Mouse (Mus musculus) heart, embryonic 11.5 days (tissue): ENCODE measurements around the gene Map3k14. TPM values are rescaled to one million over a fixed set of nuclear protein-coding genes. Genes with fewer than 3 reads are reported as not detected.
"Not testable (repeated sequence)": the region's sequence is repeated elsewhere in the genome, so short reads cannot be mapped to it uniquely, and the experiment has no call there.

Source experiments
- ATAC-seq: fragments of 200-750 bp; cut with Nextera tagmentation; replicated peaks from 2 replicates; pipeline ENCODE4 v1.8.0; 2017; ENCODE audit warnings: moderate library complexity; ENCODE audit not compliant: insufficient number of reproducible peaks, low FRiP score, low TSS enrichment
- H3K27ac ChIP-seq: fragments of 300-500 bp; sonication (generic); 2 replicates; pipeline ENCODE4 v1.5.1; 2014; ENCODE audit warnings: mild to moderate bottlenecking, low read depth, low read length
- H3K27me3 ChIP-seq: fragments of 300-500 bp; sonication (generic); 2 replicates; pipeline ENCODE4 v1.6.1; 2014; ENCODE audit warnings: mild to moderate bottlenecking, low read length, mixed read lengths; ENCODE audit not compliant: control insufficient read depth, insufficient read depth
- H3K36me3 ChIP-seq: fragments of 300-500 bp; sonication (generic); 2 replicates; pipeline ENCODE4 v1.6.1; 2014; ENCODE audit warnings: mild to moderate bottlenecking, low read length, moderate library complexity, mixed read lengths; ENCODE audit not compliant: control insufficient read depth, insufficient read depth
- H3K4me1 ChIP-seq: fragments of 300-500 bp; sonication (generic); 2 replicates; pipeline ENCODE4 v1.6.1; 2014; ENCODE audit warnings: low read length; ENCODE audit not compliant: control insufficient read depth, insufficient read depth
- H3K4me2 ChIP-seq: fragments of 300-500 bp; sonication (generic); 2 replicates; pipeline ENCODE4 v1.6.1; 2014; ENCODE audit warnings: mild to moderate bottlenecking, moderate library complexity
- H3K4me3 ChIP-seq: fragments of 300-500 bp; sonication (generic); 2 replicates; pipeline ENCODE4 v1.5.1; 2014; ENCODE audit warnings: low read depth, low read length
- H3K9ac ChIP-seq: fragments of 300-500 bp; sonication (generic); 2 replicates; pipeline ENCODE4 v1.6.1; 2014; ENCODE audit warnings: mild to moderate bottlenecking, low read depth, low read length, moderate library complexity
- H3K9me3 ChIP-seq: fragments of 300-500 bp; sonication (generic); replicated peaks from 2 replicates; pipeline ENCODE4 v1.6.1; 2016; ENCODE audit warnings: low read length; ENCODE audit not compliant: control insufficient read depth
- WGBS: fragments of 180-500 bp; shearing (Covaris S2); extraction: QIAGEN DNeasy Blood & Tissue Kit; methylation state at CpG from one replicate; pipeline ENCODE4 v1.1.7; 2014; ENCODE audit not compliant: insufficient replicate concordance; 5-methylcytosine and 5-hydroxymethylcytosine counted together
- polyA plus RNA-seq: library from polyadenylated mRNA; unstranded; fragments of >200 nt; fragmentation: Nextera tagmentation; extraction: Ambion mirVana; gene quantifications from 2 replicates; pipeline ENCODE4 v1.2.1, GENCODE M21; 2014

Gene Map3k14
- polyA plus RNA-seq, 1 experiment from 2014 or later = 1.4 TPM

DNA sequence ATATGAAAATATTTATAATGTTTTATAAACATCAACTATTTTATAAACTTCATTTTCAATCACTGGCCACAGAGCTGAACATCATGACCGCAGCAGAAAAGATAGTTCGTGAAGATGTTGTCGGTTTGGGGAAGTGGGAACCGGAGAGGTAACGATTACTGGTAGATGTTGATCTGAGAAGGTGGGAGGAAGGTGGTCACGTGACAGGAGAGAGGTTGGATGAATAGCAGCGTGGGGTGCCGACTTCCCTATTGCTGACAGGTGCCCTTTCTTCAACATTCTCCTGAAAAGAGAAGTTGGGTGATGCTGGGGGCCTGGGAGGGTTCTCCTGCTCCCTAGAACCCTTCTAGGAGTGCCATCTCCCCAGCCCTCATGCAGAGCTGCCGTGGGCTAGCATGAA is 37.3 kb upstream of the Map3k14 start:
- H3K36me3 ChIP-seq = no peaks in the 10 kb centered on the region
- no peaks in the 10 kb centered on the region for H3K27me3 ChIP-seq
- no peaks in the 10 kb centered on the region for H3K9me3 ChIP-seq
- H3K4me1 ChIP-seq = no peaks in the 10 kb centered on the region
- no peak overlapping the region for H3K4me3 ChIP-seq
- no peak overlapping the region for H3K9ac ChIP-seq
- ATAC-seq = no peak
- H3K4me2 ChIP-seq = no peak overlapping the region
- 79% methylated on average over 9 of the region's 9 CpGs for WGBS
- no peak overlapping the region for H3K27ac ChIP-seq

DNA sequence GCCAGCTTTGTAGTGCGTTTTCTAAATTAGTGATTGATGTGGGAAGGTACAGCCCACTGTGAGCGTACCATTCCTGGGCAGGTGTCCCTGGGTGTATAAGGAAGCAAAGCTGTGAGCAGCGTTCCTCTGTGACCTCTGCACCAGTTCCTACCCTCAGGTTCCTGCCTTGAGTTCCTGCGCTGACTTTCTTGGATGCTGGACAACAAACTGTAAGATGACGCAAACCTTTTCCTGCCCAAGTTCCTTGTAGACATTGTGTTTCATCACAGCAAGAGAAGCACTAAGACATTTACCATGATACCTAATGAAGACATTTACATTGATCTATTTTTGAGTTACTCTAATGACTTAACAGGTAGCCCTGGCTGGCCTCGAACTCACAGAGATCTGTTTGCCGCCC is 27.5 kb upstream of the Map3k14 start:
- 82% methylated on average over 7 of the region's 7 CpGs for WGBS
- no peak overlapping the region for H3K4me3 ChIP-seq
- H3K27ac ChIP-seq = no peak overlapping the region
- no peaks in the 10 kb centered on the region for H3K27me3 ChIP-seq
- H3K4me1 ChIP-seq = peaks cover 6% of the 10 kb centered on the region; the same call in 1 of the 2 replicates
- H3K9ac ChIP-seq = no peak overlapping the region
- H3K4me2 ChIP-seq = no peak overlapping the region
- no peak for ATAC-seq
- no peaks in the 10 kb centered on the region for H3K36me3 ChIP-seq
- H3K9me3 ChIP-seq = no peaks in the 10 kb centered on the region

DNA sequence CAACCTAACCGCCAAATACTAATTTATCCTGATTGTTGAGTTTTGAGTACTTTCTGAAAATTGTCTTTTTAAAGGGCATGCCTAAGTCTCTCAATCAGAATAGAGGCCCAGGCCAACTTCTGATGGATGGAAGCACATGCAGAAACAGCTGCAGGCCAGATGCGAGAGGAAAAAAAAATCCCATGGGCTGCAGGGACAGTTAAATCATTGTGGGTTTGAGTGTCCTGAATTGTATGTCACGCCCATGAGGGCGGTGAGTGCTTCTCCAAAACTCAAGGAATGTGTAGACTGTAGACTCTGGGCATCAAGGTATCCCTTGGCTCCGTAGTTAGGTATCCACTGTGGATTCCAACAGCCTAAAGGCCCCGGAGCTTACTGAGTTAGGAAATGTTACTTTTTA is 26.8 kb upstream of the Map3k14 start:
- H3K36me3 ChIP-seq = no peaks in the 10 kb centered on the region
- no peak for ATAC-seq
- no peak overlapping the region for H3K4me2 ChIP-seq
- no peak overlapping the region for H3K9ac ChIP-seq
- no peak overlapping the region for H3K4me3 ChIP-seq
- 84% methylated on average over 6 of the region's 6 CpGs for WGBS
- H3K27me3 ChIP-seq = no peaks in the 10 kb centered on the region
- no peak overlapping the region for H3K27ac ChIP-seq
- H3K9me3 ChIP-seq = no peaks in the 10 kb centered on the region
- H3K4me1 ChIP-seq = peaks cover 6% of the 10 kb centered on the region; the same call in 1 of the 2 replicates

GRCm38 (mm10) chr11:103292890-103293287 is 25.6 kb upstream of the Map3k14 start:
- no peaks in the 10 kb centered on the region for H3K27me3 ChIP-seq

GRCm38 (mm10) chr11:103292152-103292889 is 25.0 kb upstream of the Map3k14 start:
- no peaks in the 10 kb centered on the region for H3K36me3 ChIP-seq
- peak overlapping the region; percentile 12 for H3K4me2 ChIP-seq
- no peak overlapping the region for H3K9ac ChIP-seq
- H3K27ac ChIP-seq = no peak overlapping the region
- no peak overlapping the region for H3K4me3 ChIP-seq
- ATAC-seq = no peak
- peaks cover 6% of the 10 kb centered on the region for H3K4me1 ChIP-seq
- WGBS = 15% methylated on average over 14 of the region's 14 CpGs
- no peaks in the 10 kb centered on the region for H3K9me3 ChIP-seq
- H3K27me3 ChIP-seq = no peaks in the 10 kb centered on the region

More at GRCm38 (mm10) chr11:103292890-103293287, 25.6 kb upstream of the Map3k14 start:
- Histone ChIP-seq H3K9me3 (no peaks in the 10 kb centered on the region), H3K9ac (no peak overlapping the region), H3K4me2 (no peak overlapping the region), H3K27ac (no peak overlapping the region), H3K4me3 (no peak overlapping the region), H3K36me3 (no peaks in the 10 kb centered on the region), H3K4me1 (peaks cover 6% of the 10 kb centered on the region)
- ATAC-seq = no peak
- 76% methylated on average over 5 of the region's 5 CpGs for WGBS

GRCm38 (mm10) chr11:103290841-103291240 is 23.6 kb upstream of the Map3k14 start:
- H3K36me3 ChIP-seq, H3K4me3 ChIP-seq, H3K4me1 ChIP-seq, H3K27ac ChIP-seq, H3K4me2 ChIP-seq, ATAC-seq, H3K9ac ChIP-seq, H3K27me3 ChIP-seq, H3K9me3 ChIP-seq: not testable (repeated sequence)
- WGBS = 79% methylated on average over 7 of the region's 7 CpGs

- no peak for ATAC-seq
- 61% methylated on average over 16 of the region's 16 CpGs for WGBS
Observed at GRCm38 (mm10) chr11:103288291-103288963, 21.2 kb upstream of the Map3k14 start.

GRCm38 (mm10) chr11:103286910-103287309 is 19.6 kb upstream of the Map3k14 start:
- H3K36me3 ChIP-seq = no peaks in the 10 kb centered on the region
- no peaks in the 10 kb centered on the region for H3K27me3 ChIP-seq
- H3K4me2 ChIP-seq = no peak overlapping the region
- H3K9ac ChIP-seq = no peak overlapping the region
- no peak overlapping the region for H3K4me3 ChIP-seq
- ATAC-seq = no peak
- no peak overlapping the region for H3K27ac ChIP-seq
- no peaks in the 10 kb centered on the region; the same call in none of the 2 replicates for H3K4me1 ChIP-seq
- 89% methylated on average over 5 of the region's 5 CpGs for WGBS
- no peaks in the 10 kb centered on the region for H3K9me3 ChIP-seq

More at GRCm38 (mm10) chr11:103288291-103288963, 21.2 kb upstream of the Map3k14 start:
- Histone ChIP-seq H3K4me3 (no peak overlapping the region), H3K9ac (no peak overlapping the region), H3K36me3 (no peaks in the 10 kb centered on the region), H3K4me2 (no peak overlapping the region), H3K27ac (no peak overlapping the region), H3K27me3 (no peaks in the 10 kb centered on the region), H3K9me3 (no peaks in the 10 kb centered on the region), H3K4me1 (peaks cover 6% of the 10 kb centered on the region)
